Mouse (Mus musculus) adipose tissue, adult 10 weeks (tissue): Measurements from ENCODE around the gene Tas2r107. TPM values are rescaled to one million over a fixed set of nuclear protein-coding genes. Genes with fewer than 3 reads are reported as not detected.

Source experiments
- polyA plus RNA-seq: library from polyadenylated mRNA; stranded (reverse); fragments of 350-450 nt; fragmentation: Illumina TruSeq; extraction: RNeasy Lipid Tissue Mini Kit (QIAGEN cat#74804); gene quantifications from one replicate; pipeline ENCODE4 v1.2.3, GENCODE M21; 2014; ENCODE audit warnings: low read depth, low replicate concordance

The Tas2r107 gene
- not detected for polyA plus RNA-seq

DNA sequence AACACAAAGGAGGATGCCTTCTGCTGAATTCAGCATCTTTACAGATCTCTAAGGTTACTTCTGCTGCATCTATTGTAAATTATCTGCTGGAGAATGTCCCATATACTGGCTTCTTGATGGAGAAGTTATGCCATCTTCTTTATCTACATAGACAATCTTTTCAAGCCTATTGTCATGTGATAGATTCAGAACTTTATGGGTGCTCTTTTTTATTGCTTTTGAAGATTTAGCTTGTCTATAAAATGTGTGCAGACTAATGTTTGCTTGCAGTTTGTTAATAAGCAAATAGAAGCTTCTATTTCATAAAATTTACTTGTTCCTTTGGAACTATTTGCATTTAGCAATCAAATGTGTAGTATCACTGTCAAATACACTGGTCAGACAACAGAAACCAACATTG lies at the start of gene Tas2r107:
Gene Tas2r107, minus strand, starts transcription at position 101 of the 400 bp plus-strand sequence.

DNA sequence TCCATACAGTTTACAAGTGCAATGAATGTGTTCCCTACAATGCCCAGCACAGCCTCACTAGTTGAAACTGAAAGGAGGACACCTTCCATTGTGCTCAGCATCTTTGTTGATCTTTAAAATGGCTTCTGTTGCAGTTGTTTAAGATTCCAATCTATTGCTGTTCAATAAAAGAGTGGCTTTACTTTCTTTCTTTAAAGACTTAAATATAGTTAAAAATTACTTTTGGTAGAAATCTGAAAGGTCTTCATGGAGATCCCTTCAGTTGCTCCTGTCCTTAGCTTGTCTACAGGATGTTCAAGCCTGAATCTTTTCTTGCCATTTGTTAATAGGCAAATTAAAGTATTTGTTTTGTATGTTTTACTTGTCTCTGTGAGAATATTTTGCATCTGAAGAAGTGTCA lies 30.0 kb upstream of the Tas2r107 start, which contains the start of gene Tas2r114:
Gene Tas2r114, minus strand, starts transcription at position 101 of the 400 bp plus-strand sequence.

DNA sequence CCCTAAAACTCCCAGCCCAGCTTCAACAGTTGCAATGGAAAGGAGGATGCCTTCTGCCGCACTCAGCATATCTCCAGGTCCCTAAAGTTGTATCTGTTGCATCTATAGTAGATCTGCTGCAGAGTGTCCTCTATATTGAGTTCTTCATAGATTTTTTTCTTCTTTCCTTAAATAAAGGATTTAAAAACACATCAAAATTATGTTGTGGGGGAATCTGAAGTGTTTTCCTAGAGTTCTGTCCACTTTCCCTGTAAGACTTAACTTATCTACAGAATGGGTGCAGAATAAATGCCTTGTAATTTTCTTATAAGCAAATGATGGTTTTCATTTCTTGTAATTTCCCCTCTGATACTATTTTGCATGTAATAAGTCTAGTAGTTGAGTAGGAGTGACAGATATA lies 27.4 kb upstream of the Tas2r107 start, which contains the start of gene Tas2r105:
Gene Tas2r105, minus strand, starts transcription at position 101 of the 400 bp plus-strand sequence.

DNA sequence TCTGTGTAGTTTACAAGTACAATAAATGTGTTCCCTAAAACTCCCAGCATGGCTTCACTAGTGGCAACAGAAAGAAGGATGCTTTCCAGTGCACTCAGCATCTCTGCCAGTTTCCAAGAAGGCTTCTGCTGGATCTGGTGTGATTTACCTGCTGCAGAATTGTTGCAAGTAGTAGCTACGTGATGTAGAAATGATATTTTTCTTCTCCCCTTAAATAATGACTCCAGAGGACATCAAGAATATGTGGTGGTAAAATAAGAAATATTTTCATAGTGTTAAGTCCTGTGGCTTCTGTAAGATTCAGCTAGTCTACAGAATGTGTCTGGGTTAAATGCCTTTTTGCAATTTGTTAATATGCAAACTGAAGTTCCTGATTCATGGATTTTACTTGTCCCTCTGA lies 25.7 kb upstream of the Tas2r107 start, which contains the start of gene Tas2r104:
Gene Tas2r104, minus strand, starts transcription at position 101 of the 400 bp plus-strand sequence.

DNA sequence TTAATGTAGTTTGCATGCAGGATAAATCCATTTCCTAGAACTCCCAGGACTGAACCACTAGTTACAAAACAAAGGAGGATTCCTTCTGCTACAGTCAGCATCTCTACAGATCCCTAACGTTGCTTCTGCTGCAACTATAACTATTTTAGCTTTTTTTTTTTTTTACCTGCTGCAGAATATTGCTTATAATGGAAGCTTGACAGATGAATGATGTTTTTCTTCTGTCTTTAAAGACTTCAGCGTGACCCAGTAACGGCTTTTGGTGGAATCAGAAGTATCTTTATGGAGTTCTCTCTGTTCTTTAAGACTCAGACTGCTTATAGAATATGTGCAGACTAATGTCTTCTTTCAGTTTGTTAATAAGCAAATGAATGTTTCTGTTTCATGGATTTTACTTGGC lies 18.8 kb upstream of the Tas2r107 start, which contains the start of gene Tas2r106:
Gene Tas2r106, minus strand, starts transcription at position 101 of the 400 bp plus-strand sequence.

DNA sequence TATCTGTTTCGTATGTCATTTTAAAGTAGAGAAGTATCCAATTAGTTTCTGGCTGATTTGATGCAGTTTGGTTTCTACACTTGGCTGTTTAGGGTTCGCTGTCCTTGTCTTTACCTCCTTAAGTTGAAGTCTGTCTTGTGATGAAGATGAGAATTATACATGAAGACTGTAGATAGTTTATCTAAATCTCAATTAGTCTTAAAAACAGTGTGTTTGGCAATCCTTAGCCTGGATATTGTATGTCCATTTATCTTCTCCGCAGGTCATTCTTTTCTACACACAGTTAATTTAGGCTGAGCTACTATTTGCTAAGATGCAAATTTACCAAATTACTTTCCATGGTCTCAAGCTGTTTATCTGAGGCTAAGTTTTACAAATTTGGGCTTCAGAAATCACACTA lies 29.1 kb downstream of the Tas2r107 start, which contains the start of gene Tas2r130:
Gene Tas2r130, minus strand, starts transcription at position 101 of the 400 bp plus-strand sequence.

Other genes with a start within 250 kb of the Tas2r107 start
- not detected for gene 5430401F13Rik, start 173.7 kb downstream of the Tas2r107 start, polyA plus RNA-seq
- not detected for gene Gm6619, start 173.7 kb downstream of the Tas2r107 start, polyA plus RNA-seq
- gene Tas2r130, start 29.2 kb downstream of the Tas2r107 start, polyA plus RNA-seq = not detected
- gene Tas2r106, start 18.7 kb upstream of the Tas2r107 start, polyA plus RNA-seq = not detected
- gene Tas2r104, start 25.6 kb upstream of the Tas2r107 start, polyA plus RNA-seq = not detected
- not detected for gene Tas2r105, start 27.3 kb upstream of the Tas2r107 start, polyA plus RNA-seq
- not detected for gene Tas2r114, start 29.9 kb upstream of the Tas2r107 start, polyA plus RNA-seq